Mouse (Mus musculus) embryonic facial prominence, embryonic 11.5 days (tissue): Measurements from ENCODE around the gene Lmna. TPM values are rescaled to one million over a fixed set of nuclear protein-coding genes. Genes with fewer than 3 reads are reported as not detected.

Experiments used
- ATAC-seq: fragments of 200-750 bp; cut with Nextera tagmentation; replicated peaks from 2 replicates; pipeline ENCODE4 v1.8.0; 2017; ENCODE audit warnings: low read depth; ENCODE audit not compliant: insufficient number of reproducible peaks, low FRiP score, low TSS enrichment
- DNase-seq: peaks from one replicate; pipeline ENCODE4 v3.0.0-alpha.2; 2015; ENCODE audit warnings: low spot score
- H3K27ac ChIP-seq: fragments of 300-500 bp; sonication (generic); replicated peaks from 2 replicates; pipeline ENCODE4 v1.5.1; 2014; ENCODE audit warnings: mild to moderate bottlenecking, low read depth, low read length, control low read depth
- H3K27me3 ChIP-seq: fragments of 300-500 bp; sonication (generic); 2 replicates; pipeline ENCODE4 v1.6.1; 2014; ENCODE audit warnings: mild to moderate bottlenecking, low read length, moderate library complexity, mixed read lengths; ENCODE audit not compliant: control insufficient read depth, insufficient read depth
- H3K36me3 ChIP-seq: fragments of 300-500 bp; sonication (generic); replicated peaks from 2 replicates; pipeline ENCODE4 v1.6.1; 2014; ENCODE audit warnings: low read depth, mild to moderate bottlenecking, low read length, moderate library complexity, mixed read lengths; ENCODE audit not compliant: control insufficient read depth, insufficient read depth
- H3K4me1 ChIP-seq: fragments of 300-500 bp; sonication (generic); 2 replicates; pipeline ENCODE4 v1.6.1; 2014; ENCODE audit warnings: low read length, mixed read lengths; ENCODE audit not compliant: control insufficient read depth, insufficient read depth
- H3K4me2 ChIP-seq: fragments of 300-500 bp; sonication (generic); 2 replicates; pipeline ENCODE4 v1.6.1; 2014; ENCODE audit warnings: low read depth, mild to moderate bottlenecking, control low read depth, low read length, moderate library complexity
- H3K4me3 ChIP-seq: fragments of 300-500 bp; sonication (generic); 2 replicates; pipeline ENCODE4 v1.5.1; 2014; ENCODE audit warnings: low read depth, low read length, control low read depth
- H3K9ac ChIP-seq: fragments of 300-500 bp; sonication (generic); replicated peaks from 2 replicates; pipeline ENCODE4 v1.6.1; 2014; ENCODE audit warnings: mild to moderate bottlenecking, control low read depth, low read length
- H3K9me3 ChIP-seq: fragments of 300-500 bp; sonication (generic); replicated peaks from 2 replicates; pipeline ENCODE4 v1.6.1; 2016; ENCODE audit warnings: mild to moderate bottlenecking, low read length, inconsistent platforms, mixed read lengths; ENCODE audit not compliant: control insufficient read depth
- WGBS: fragments of 180-500 bp; shearing (Covaris S2); extraction: QIAGEN DNeasy Blood & Tissue Kit; methylation state at CpG from one replicate; pipeline ENCODE4 v1.1.7; 2014; 5-methylcytosine and 5-hydroxymethylcytosine counted together
- polyA plus RNA-seq: library from polyadenylated mRNA; unstranded; fragments of >200 nt; fragmentation: Nextera tagmentation; extraction: Ambion mirVana; gene quantifications from 2 replicates; pipeline ENCODE4 v1.2.1, GENCODE M21; 2014

Gene Lmna
- polyA plus RNA-seq, 1 experiment from 2014 or later: 28.7 TPM

GRCm38 (mm10) chr3:88499580-88499979 lies 10.2 kb downstream of the Lmna start:
- peaks cover 8% of the 10 kb centered on the region; the same call in 1 of the 2 replicates for H3K4me1 ChIP-seq
- 0 out of 2 replicates have a peak, but pooled peaks cover 3% of the 10 kb centered on the region for H3K27me3 ChIP-seq

GRCm38 (mm10) chr3:88495741-88496415 lies 13.9 kb downstream of the Lmna start:
- Histone ChIP-seq H3K27me3 (no peaks in the 10 kb centered on the region), H3K4me3 (no peak overlapping the region), H3K9me3 (no peaks in the 10 kb centered on the region), H3K9ac (no peak overlapping the region), H3K4me2 (no peak overlapping the region), H3K36me3 (no peaks in the 10 kb centered on the region), H3K27ac (no peak overlapping the region), H3K4me1 (peaks cover 4% of the 10 kb centered on the region; the same call in 1 of the 2 replicates)
- no peak for DNase-seq
- ATAC-seq: no peak
- WGBS: 86% methylated on average over 10 of the region's 10 CpGs

More at GRCm38 (mm10) chr3:88499580-88499979, 10.2 kb downstream of the Lmna start:
- Histone ChIP-seq H3K9me3 (no peaks in the 10 kb centered on the region), H3K4me3 (no peak overlapping the region), H3K4me2 (no peak overlapping the region), H3K9ac (no peak overlapping the region), H3K36me3 (no peaks in the 10 kb centered on the region), H3K27ac (no peak overlapping the region)
- WGBS: 68% methylated on average over 4 of the region's 4 CpGs
- DNase-seq: no peak
- ATAC-seq: no peak

GRCm38 (mm10) chr3:88494836-88495628 lies 14.7 kb downstream of the Lmna start:
- no peak for DNase-seq
- WGBS: 66% methylated on average over 9 of the region's 9 CpGs
- H3K4me2 ChIP-seq: no peak overlapping the region
- H3K4me1 ChIP-seq: peaks cover 4% of the 10 kb centered on the region; the same call in 1 of the 2 replicates
- H3K4me3 ChIP-seq: no peak overlapping the region
- H3K36me3 ChIP-seq: no peaks in the 10 kb centered on the region
- no peak overlapping the region for H3K27ac ChIP-seq
- ATAC-seq: no peak
- no peaks in the 10 kb centered on the region for H3K27me3 ChIP-seq
- no peaks in the 10 kb centered on the region for H3K9me3 ChIP-seq
- no peak overlapping the region for H3K9ac ChIP-seq

- Histone ChIP-seq H3K9me3 (no peaks in the 10 kb centered on the region), H3K36me3 (no peaks in the 10 kb centered on the region), H3K27me3 (no peaks in the 10 kb centered on the region), H3K27ac (no peak overlapping the region), H3K4me1 (peaks cover 4% of the 10 kb centered on the region; the same call in 1 of the 2 replicates), H3K4me3 (no peak overlapping the region), H3K4me2 (no peak overlapping the region), H3K9ac (no peak overlapping the region)
- ATAC-seq (no peak), DNase-seq (no peak)
- WGBS: 73% methylated on average over 11 of the region's 11 CpGs
Measured at GRCm38 (mm10) chr3:88493706-88494582, 15.8 kb downstream of the Lmna start.

GRCm38 (mm10) chr3:88487396-88487795 lies 22.4 kb downstream of the Lmna start:
- ATAC-seq (no peak), DNase-seq (no peak)
- Histone ChIP-seq H3K36me3 (no peaks in the 10 kb centered on the region; the same call in 1 of the 2 replicates), H3K4me3 (no peak overlapping the region), H3K9me3 (no peaks in the 10 kb centered on the region), H3K4me2 (no peak overlapping the region), H3K9ac (no peak overlapping the region), H3K4me1 (peaks cover under 1% of the 10 kb centered on the region; the same call in 1 of the 2 replicates), H3K27me3 (peaks cover 25% of the 10 kb centered on the region), H3K27ac (no peak overlapping the region)
- 71% methylated on average over 1 of the region's 1 CpGs for WGBS

- ATAC-seq: no peak
- Histone ChIP-seq H3K9ac (no peak overlapping the region), H3K9me3 (no peaks in the 10 kb centered on the region), H3K4me3 (no peak overlapping the region), H3K36me3 (no peaks in the 10 kb centered on the region; the same call in 1 of the 2 replicates), H3K4me1 (no peaks in the 10 kb centered on the region; the same call in 1 of the 2 replicates), H3K27me3 (peaks cover 26% of the 10 kb centered on the region), H3K4me2 (no peak overlapping the region), H3K27ac (no peak overlapping the region)
- no peak for DNase-seq
- 84% methylated on average over 4 of the region's 4 CpGs for WGBS
Measured at GRCm38 (mm10) chr3:88486887-88487286, 22.9 kb downstream of the Lmna start.

- DNase-seq (no peak), ATAC-seq (no peak)
- Histone ChIP-seq H3K27me3 (peaks cover 26% of the 10 kb centered on the region), H3K4me2 (no peak overlapping the region), H3K4me1 (no peaks in the 10 kb centered on the region; the same call in 1 of the 2 replicates), H3K27ac (no peak overlapping the region), H3K4me3 (no peak overlapping the region), H3K36me3 (no peaks in the 10 kb centered on the region; the same call in 1 of the 2 replicates), H3K9ac (no peak overlapping the region), H3K9me3 (no peaks in the 10 kb centered on the region)
- 63% methylated on average over 5 of the region's 5 CpGs for WGBS
Measured at GRCm38 (mm10) chr3:88486043-88486442, 23.7 kb downstream of the Lmna start.
